Mouse (Mus musculus): ENCODE results near the gene Ldhc.
A peak's percentile ranks its signal among the peaks of the same experiment; 100 is the strongest.
"Not testable (repeated sequence)": the region's sequence is repeated elsewhere in the genome, so short reads cannot be mapped to it uniquely, and the experiment has no call there.

Gene Ldhc

DNA sequence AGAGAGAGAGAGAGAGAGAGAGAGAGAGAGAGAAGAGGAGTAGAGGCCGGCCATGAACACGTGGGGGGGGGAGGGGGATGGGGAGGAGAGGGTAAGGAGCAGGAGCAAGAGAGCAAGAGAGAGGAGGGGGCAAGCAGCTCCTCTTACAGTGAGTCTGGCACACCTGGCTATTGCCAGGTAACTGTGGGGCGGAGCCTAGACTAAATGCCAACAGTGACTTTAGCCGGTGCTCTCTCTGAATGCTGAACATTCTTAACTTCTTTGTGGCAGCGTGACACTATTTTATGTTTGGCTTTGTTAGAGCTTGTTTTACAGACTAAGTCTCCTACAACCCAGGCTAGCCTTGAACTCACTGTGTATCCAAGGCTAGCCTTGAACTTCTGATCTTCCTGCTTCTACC, 18.7 kb upstream of the Ldhc start:
- DNase-seq (ENCODE audit: low spot score), result no peak

DNA sequence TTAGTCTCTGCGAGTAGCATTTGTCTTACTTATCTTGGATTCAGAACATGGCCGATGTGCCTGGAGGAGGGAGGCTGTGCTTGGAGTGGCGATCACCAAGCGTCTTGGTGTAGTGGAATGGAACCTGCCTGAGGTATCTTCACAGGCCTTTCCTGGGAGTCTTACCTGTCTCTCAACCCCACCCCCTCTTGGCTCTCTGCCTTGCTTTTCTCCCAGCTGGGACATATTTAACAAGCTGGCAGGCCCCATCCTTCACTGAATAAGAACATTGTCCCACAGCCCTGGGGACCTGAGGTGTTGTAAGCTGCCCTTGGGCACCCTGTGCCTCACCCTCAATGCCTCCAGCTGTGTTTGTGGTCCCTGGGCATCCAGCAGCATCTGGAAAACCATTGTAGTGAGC, 17.4 kb upstream of the Ldhc start:
- DNase-seq (ENCODE audit: low spot score), result no peak

DNA sequence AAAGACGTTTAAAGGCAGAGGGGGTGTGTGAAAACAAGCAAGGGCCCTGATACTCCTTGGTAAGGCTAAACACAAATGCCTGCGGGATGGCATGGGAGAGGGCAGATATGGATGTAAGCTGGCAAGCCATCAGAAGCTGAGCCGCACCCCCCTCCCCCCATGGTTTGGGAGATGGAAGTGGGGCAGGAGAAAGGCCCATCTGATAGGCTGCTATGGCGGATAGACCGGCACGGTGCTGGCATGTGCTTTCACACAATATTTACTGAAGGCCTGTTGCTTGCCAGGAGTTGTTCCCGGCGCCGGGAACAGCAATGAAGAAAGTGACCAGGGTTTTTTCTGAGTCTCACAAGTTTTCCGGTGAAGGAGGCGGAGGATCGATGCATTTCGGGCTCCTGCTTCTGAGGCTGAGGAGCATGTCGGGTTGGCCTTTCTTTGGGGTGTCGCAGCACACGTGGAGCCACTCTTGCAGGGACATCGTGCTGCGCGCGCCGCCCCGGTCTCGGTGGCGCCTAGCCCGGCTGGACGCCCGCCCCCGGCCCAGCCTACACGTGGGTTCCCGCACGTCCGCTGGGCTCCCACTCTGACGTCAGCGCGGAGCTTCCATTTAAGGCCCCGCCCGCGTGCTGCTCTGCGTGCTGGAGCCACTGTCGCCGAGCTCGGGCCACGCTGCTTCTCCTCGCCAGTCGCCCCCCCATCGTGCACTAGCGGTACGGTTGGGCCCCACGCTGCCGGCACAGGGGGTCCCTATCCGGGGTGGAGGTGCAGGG, 15.6 kb upstream of the Ldhc start:
- DNase-seq (ENCODE audit: low spot score), result peak; percentile 87

DNA sequence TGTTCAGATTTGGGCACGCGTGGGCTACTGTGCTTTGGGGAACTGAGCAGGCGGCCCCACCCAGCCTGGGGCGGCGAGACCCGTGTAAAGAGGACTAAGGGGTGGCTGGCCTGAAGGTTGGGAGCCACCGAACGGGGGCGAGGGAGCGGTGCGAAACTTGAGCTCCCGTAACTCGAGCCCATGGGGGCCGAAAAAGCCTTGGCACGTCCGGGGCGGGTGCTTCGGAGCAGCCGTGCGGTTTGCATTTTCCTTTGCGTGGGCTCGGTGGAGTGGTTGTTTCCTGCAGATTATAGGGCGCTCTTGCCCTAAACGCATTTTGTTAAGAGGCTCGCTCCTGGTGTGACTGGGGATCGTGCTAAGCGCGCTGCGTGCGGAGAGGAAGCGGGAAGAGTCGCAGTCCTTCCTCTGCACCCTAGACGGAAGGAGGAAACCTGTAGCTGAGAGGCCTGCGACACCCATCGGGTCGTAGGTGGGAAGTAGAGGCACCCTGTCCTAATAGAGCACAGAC, 15.0 kb upstream of the Ldhc start:
- no peak for DNase-seq (ENCODE audit: low spot score)

DNA sequence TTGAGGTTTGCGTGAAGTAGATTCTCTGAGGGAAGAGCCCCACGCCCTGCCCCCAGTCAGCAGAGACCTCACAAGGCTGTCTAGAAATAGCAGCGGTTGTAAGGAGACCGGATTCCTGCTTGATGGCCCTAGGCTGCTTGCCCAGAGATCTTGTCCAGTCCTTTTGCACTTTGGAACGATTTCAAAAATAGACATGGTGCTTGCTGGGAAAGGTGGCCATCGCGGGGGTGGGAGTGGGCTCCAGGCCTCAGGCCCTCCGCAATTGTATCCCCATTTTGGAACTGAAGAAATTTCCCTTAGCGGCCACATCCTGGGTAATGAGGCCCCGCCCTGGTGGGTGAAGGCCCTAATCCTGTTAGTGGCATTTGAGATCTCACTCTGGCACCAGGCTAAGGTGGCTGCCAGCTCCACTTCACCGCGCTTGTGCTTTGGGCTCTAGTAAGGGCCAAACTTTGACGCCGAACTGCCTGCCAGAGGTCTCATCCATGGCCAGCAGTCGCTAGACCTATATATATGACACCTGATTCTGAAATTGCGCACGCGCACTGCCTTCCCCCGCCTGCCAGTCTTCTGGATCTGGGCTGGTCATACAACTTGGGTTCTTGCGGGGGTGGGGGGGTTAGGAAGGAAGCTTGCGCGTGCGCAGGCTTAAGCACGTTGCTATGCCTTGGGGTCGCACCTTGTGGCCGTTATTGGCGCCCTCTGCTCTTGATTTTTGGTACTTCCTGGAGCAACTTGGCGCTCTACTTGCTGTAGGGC, 14.3 kb upstream of the Ldhc start:
- no peak for DNase-seq (ENCODE audit: low spot score)

DNA sequence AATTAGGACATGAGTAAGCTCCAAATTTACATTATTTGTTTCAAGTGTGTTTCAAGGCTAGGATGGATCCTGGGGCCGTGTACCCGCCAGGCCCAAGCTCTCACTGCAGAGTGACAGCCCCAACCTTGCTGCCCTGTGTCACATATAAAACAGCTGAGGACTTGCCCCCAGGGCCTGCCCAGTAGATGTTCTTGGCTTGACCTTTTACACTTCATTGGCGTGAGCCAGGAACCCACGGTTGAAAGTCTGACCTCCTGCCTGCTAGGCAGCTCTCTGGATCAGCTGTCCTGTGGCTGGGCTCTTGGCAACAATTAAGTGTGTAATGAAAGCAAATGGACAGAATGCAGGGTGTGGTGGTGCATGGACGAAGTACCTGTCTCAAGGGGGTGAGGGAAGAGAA, 11.7 kb upstream of the Ldhc start:
- DNase-seq (ENCODE audit: low spot score), result no peak

DNA sequence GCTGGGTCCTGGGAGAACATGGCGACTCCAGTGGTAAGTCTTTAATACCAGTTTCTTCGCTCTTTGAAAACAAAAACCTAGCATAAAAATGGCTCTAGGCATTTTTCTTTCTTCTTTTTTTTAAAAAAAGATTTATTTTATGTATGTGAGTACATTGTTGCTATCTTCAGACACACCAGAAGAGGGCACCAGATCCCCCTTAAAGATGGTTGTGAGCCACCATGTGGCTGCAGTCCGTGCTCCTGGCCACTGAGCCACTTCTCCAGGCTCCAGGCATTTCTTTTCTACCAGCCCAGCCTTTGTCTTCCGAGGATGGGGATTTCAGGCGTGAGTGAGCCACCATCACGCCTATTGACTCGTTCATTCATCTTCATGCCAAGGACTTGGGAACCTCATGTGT, 10.0 kb upstream of the Ldhc start:
- no peak for DNase-seq (ENCODE audit: low spot score)

DNA sequence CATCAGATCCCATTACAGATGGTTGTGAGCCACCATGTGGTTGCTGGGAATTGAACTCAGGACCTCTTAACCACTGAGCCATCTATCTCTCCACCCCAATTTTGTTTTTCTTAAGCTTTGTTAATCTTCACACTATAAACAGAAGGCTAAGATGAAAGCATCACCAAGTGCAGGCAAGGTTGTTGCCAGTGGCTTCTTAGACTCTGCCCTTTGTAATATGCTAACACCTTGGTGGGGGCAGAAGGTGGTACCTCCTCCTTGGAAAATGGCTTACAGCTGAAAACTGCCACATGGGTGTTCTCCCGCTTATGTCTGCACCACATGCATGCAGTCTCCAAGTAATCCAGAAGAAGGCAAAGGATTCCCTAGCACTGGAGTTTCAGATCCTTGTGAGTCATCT, 8.3 kb upstream of the Ldhc start:
- no peak for DNase-seq (ENCODE audit: low spot score)

DNA sequence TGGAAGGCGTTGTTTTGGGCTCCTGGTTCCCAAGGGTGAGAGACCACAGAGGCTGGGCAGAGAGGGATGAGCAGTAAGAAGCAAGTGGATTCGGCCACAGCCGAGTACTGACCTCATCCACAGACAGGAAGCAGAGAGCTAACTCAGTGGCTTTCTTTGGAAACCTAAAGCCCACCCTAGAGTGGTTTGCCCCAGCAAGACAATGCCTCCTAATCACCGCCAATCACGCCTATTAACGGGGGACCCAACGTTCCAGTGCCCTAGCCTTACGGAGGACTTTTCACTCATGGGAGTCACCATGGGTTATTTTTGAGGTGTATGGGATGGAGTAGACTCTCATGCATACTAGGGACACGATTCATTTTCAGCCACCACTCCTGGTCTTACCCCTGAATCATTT, 7.6 kb upstream of the Ldhc start:
- DNase-seq (ENCODE audit: low spot score), result no peak

DNA sequence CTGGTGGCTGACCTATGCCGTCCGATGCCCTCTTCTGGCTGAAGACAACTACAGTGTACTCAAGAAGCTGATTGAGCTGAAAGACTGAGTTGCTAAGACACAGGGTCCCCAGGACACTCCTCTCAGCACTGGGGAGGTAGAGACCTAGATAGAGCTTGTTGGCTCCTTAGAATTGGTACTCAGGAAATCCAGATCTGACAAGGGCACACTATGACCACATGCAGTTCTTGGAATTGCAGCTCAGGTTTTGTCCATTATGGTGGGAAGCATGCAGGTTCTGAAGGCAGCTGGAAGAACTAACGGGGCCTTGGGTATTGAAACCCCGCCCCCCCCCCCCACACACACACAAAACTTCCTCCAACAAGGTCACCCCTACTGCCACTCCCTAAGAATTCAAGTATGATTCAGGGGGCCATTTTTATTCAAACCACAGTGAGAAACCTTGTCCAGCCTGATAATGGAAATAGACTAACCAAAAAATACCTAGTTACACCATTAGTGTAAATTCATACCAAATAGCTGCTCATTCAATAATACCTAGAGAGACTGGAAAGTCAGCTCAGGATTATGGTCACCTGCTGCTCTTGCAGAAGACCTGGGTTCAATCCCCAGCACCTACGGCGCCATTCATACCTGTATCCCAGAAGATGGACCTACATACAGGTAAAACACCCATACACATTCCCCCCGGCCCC, 5.0 kb upstream of the Ldhc start:
- DNase-seq (ENCODE audit: low spot score), result no peak

DNA sequence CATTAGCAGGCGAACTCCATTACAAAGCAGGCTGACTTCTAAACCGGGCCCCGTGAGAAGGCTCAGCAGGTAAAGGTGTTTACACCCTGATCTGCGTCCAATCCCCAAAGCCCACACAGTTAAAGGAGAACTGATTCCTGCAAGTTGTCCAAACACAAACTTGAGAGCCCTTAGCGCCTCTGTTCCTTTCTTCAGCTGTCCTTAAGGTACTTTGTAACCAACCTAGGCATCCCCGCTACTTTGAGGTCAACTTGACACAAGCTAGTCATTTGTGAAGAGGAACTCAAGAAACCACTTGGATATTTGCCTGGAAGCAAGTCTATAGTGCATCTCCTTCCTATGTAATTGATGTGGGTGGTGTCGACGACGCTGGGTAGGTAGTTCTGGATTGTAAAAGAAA, 3.6 kb upstream of the Ldhc start:
- no peak for DNase-seq (ENCODE audit: low spot score)

DNA sequence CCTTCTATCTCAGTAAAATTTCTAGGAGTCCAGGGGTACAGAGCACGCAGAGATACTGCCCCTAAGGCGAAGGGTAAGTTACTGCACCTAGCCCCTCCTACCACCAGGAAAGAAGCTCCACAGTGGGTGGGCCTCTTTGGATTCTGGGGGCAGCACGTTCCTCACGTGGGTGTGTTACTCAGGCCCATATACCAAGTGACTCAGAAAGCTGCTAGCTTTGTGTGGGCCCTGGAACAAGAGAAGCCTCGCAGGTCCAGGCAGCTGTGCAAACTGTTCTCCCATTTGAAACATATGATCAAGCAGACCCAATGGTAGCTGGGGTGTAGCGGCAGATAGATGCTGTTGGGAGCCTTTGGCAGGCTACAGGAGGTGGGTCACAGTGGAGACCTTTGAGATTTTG, 2.0 kb upstream of the Ldhc start:
- DNase-seq (ENCODE audit: low spot score), result no peak

DNA sequence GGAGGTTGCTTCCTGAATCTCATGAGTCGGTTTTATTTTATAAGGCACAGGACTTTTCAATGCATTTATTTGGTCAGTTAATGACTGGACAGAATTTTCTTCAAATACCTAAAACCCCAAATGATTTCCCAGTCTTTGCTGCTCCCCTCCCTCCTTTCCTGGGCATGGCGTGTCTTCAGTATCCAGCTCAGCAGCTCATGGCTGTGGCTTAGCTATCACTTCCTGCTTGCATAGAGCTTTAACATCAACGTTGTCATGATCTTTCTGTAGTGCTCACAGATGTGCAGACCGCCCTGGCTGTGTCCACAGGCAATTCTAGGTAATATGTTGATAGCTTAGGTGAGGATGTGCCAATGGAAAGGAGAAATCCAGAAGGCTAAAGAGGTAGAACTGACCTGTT, 11.0 kb downstream of the Ldhc start:
- no peak for DNase-seq (ENCODE audit: low spot score)

DNA sequence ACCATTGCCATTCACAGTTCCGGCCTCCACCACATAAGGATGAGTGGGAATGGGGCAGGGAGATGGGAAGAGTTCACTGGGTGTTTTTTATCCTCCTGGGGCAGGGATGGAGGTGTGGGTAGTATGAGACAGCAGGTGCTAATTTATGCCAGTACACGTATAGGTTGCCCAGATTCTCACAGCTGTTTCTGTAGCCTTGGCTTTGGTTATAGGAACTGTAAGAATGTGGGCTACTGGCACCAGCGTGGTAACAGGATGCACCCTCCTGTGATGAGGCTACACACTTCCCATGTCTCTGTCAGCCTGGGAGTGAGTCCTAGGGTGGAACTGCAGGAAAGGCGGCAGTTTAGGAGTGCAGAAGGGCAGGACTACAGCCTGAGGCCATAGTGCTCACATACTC, 15.8 kb downstream of the Ldhc start:
- DNase-seq (ENCODE audit: low spot score), result no peak

DNA sequence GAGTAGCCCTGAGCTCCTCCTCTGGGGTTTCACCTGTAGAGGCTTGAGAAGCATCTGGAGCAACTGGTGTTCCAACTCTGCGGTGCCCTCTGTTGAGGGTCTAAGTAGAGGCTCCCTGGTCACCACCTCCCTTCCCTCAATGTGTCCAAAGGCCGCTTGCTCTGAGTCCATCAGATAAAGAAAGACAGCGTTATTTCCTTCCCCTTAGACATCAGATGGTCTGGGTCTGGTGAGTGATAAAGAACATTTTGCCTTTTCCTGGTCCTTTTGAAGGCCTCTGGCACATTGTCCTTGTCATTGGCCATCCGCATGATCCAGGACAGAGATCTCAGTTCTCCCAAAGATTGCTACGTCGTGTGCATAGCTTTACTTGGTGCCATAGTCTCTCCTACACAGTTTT, 16.3 kb downstream of the Ldhc start:
- DNase-seq (ENCODE audit: low spot score), result no peak

DNA sequence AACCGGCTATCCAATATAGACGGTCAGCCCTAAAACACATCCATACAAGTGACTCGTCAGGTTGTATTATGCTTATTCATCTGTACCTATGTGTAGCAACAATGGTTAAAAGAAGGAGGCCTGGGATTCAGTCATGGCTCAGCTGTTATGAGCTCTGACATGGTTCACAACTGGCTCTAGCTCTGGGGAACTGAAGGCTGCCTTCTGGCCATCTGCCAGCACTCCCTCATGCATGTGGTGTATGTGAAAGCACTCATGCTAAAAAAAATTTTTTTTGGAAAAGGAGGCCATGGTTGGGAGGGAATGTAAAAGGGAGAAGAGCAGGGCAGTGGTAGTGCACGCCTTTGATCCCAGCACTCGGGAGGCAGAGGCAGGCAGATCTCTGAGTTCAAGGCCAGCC, 18.8 kb downstream of the Ldhc start:
- no peak for DNase-seq (ENCODE audit: low spot score)

DNA sequence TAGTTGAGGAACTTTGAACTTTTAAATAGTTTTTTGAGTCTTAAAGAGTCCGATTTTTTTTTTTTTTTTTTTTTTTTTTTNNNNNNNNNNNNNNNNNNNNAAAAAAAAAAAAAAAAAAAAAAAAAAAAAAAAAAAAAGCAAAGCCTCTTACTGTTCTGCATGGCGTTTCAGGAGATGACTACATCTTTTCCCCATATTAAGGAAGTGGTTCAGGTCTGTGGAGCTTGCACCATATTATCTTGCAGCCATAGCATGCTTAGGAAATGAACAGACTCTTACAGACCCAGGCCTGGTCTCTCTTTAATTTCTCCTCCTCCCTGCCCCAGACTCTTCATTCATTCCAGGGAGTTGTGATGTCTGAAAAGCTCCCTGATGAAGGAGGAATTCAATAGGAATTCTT, 20.0 kb downstream of the Ldhc start:
- DNase-seq (ENCODE audit: low spot score), result no peak

DNA sequence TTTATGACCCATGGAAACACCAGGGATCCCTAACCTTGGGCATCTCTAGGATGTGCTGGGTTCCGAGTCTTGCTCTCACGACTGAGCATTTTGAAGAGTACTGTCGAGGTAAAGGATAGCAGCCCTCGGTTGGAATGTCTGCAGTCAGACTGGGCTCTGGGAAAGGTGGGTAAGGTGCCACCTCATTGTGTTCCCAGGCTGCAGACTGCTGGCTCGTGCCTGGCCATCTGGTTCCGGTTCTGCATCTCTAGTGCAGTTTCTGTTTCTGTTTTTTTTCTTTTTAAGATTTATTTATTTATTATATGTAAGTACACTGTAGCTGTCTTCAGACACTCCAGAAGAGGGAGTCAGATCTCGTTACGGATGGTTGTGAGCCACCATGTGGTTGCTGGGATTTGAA, 20.9 kb downstream of the Ldhc start:
- DNase-seq (ENCODE audit: low spot score), result not testable (repeated sequence)

DNA sequence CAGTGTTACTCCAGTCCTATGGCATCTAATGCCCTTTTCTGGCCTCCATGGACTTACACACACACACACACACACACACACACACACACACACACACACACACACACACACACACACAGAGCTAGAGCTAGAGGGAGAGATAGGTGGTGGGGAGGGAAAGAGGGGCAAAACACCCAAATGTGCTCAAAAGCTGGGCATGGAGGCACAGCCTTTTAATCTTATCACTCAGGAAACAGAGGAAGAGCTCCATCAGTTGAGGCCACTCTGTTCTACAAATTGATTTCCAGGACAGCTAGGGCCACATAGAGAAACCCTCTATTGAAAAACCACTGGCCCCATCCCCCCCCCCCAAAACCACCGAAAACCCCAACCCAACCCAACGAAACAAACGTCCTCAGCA, 22.3 kb downstream of the Ldhc start:
- DNase-seq (ENCODE audit: low spot score), result no peak

DNA sequence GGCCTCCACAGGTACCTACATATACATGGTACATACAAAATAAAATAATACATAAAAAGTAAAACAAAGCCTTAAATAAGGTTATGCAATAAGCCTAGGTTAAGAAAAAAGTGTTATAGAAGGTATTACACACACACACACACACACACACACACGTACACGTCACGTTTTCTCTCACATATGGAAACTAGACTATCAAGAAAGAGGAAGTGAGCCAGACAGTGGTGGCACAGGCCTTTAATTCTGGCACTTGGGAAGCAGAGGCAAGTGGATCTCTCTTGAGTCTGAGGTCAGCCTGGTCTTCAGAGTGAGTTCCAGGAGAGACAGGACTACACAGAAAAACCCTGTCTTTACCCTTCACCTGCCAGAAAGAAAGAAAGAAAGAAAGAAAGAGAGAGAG, 34.5 kb downstream of the Ldhc start:
- DNase-seq (ENCODE audit: low spot score), result no peak

DNA sequence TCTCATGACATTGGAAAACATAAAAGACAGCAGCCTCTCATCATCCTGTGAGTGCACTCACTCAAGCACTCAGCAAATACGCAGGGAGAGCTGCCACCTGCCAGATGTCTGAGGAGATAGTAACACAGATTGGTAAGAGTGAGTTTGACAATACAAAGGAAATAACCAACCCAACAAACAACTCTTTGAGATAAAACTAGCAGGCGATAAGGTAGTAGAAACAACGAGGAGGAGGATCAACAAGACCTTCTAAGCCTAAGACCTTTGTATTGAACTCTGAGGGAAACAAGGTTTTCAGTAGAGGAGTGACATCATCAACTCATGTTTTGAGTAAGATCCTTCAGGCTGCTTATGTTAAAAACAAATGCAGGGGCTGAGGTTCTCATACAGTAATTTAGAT, 38.3 kb downstream of the Ldhc start:
- DNase-seq (ENCODE audit: low spot score), result no peak

DNA sequence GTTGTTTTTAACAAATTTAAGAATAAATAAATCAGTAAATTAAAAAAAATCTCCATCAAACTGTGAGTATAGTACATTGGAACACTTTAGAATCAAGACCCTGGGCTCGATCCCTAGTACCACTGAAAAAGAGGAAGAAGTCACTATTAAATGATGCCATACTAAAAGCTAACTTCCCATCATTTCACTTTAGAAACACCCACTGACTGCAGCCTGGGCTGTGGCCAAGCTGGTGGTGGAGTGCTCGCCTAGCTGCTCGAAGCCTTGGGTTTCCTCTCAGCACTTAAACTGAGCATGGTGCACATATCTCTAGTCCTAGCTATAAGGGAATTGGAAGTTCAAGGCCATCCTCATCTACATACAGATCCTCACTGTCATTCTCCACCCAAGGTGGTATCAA, 50.2 kb downstream of the Ldhc start:
- no peak for DNase-seq (ENCODE audit: low spot score)

DNA sequence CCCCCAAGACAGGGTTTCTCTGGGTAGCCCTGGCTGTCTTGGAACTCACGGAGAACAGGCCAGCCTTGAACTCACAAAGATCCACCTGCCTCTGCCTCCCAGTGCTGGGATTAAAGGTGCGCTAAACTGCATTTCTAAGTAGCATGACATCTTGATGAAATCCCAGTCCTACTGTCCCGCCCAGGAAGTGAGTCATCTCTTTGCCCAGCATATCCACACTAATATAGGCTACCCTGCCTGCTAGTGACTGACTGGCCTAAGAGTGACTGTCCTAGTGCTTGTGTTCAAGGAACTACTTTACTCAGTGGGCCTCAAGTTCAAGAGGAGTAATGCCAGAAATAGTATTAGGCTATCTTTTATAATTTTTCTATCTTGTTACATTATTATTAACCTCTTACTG, 55.4 kb downstream of the Ldhc start:
- DNase-seq (ENCODE audit: low spot score), result no peak
